In genomic region chr19:37946696-37947095, GRCm38 (mm10) we compare ENCODE assay signal across 12 mouse cellular contexts.
A peak's percentile ranks its signal among the peaks of the same experiment; 100 is the strongest.
DNase-seq lines count a peak whose midpoint lies in the region; ATAC-seq and TF ChIP-seq lines count a peak whose summit lies in the region.
"Had no signal": no experiment of that assay in that cellular context is flagged by ENCODE, and none has a peak within 500 bp of the region (broad histone marks: within the 10 kb centered on the region; RNA-seq: fewer than 3 reads in every experiment).

No protein-coding gene starts in this region.

- no peaks in the 10 kb centered on the region for H3K4me1 ChIP-seq in limb, embryonic 14.5 days (ENCODE audit: control insufficient read depth, insufficient read depth, low read length)
- H3K4me1 ChIP-seq: kidney, embryonic 15.5 days; megakaryocyte, embryonic 14.5 days had no signal

- no peak overlapping the region for H3K4me2 ChIP-seq in limb, embryonic 14.5 days (replicated peaks; ENCODE audit: low read depth, low read length, severe bottlenecking)
- H3K4me2 ChIP-seq: kidney, embryonic 15.5 days; limb, embryonic 13.5 days had no signal

- H3K27me3 ChIP-seq in limb, embryonic 14.5 days (ENCODE audit: control insufficient read depth, insufficient read depth, low read length) = no peaks in the 10 kb centered on the region
- H3K27me3 ChIP-seq: kidney, embryonic 15.5 days; limb, embryonic 13.5 days had no signal

- H3K36me3 ChIP-seq in limb, embryonic 14.5 days (ENCODE audit: control insufficient read depth, insufficient read depth, low read length) = peaks cover 18% of the 10 kb centered on the region

- no peak overlapping the region for H3K27ac ChIP-seq in limb, embryonic 14.5 days (replicated peaks; ENCODE audit: low read depth, low read length)
- H3K27ac ChIP-seq: kidney, embryonic 15.5 days; limb, embryonic 13.5 days had no signal

- ATAC-seq in limb, embryonic 14.5 days (ENCODE audit: low FRiP score, low read depth) = no peak

- no peak overlapping the region for H3K9ac ChIP-seq in limb, embryonic 14.5 days (ENCODE audit: low read depth, low read length, severe bottlenecking)
- H3K9ac ChIP-seq: kidney, embryonic 15.5 days; limb, embryonic 13.5 days had no signal

- intact Hi-C loops in left cerebral cortex, postnatal 14 days (cut with DNase I) = no loop called here

- no peak overlapping the region for H3K4me3 ChIP-seq in limb, embryonic 14.5 days (replicated peaks; ENCODE audit: low read length)
- H3K4me3 ChIP-seq: kidney, embryonic 15.5 days; limb, embryonic 13.5 days; megakaryocyte, embryonic 14.5 days had no signal

- no peak for TF ChIP-seq POLR2A in limb, embryonic 14.5 days (IDR thresholded peaks at IDR 0.05; ENCODE audit: borderline replicate concordance, extremely low read depth, insufficient read depth, insufficient read length)

- 24% methylated on average over 4 of the region's 4 CpGs for WGBS in limb, embryonic 14.5 days

- DNase-seq in cerebellum, postnatal 14 days = peak; percentile 31 to 32
- DNase-seq in cerebellum, adult 11-12 months = no peak
- DNase-seq in left cerebral cortex, postnatal 14 days (ENCODE audit: low spot score in 2 of 2) = peak; percentile 9 to 16
- no peak for DNase-seq in left cerebral cortex, adult 11 months (ENCODE audit: low spot score)
- DNase-seq in R1 (ENCODE audit: low read depth, low spot score) = peak; percentile 38
- peak; percentile 47 for DNase-seq in limb, embryonic 14.5 days (ENCODE audit: low spot score)
- DNase-seq in spleen, postnatal 4 days (ENCODE audit: low spot score in 2 of 2) = no peak
- no peak for DNase-seq in adrenal gland, adult 2 months
- DNase-seq: adrenal gland, postnatal 36 days had no signal

- H3K9me3 ChIP-seq in limb, embryonic 14.5 days (ENCODE audit: control insufficient read depth, low read length) = no peaks in the 10 kb centered on the region
- H3K9me3 ChIP-seq: kidney, embryonic 15.5 days; limb, embryonic 13.5 days had no signal

Comparison
In these comparisons a context has a peak if more than half of its experiments do, and no peak if none do; other contexts are left out.
1. DNase-seq: peak in cerebellum, postnatal 14 days (2 of 2), left cerebral cortex, postnatal 14 days (2 of 2), R1 (single experiment) and limb, embryonic 14.5 days (single experiment); none in cerebellum, adult 11-12 months (single experiment), left cerebral cortex, adult 11 months (single experiment), spleen, postnatal 4 days (0 of 2) and adrenal gland, adult 2 months (single experiment).